Mouse (Mus musculus): ENCODE measurements around the gene Olfr1008. TPM values are rescaled to one million over a fixed set of nuclear protein-coding genes. Genes with fewer than 3 reads are reported as not detected.
"Not testable (repeated sequence)": the region's sequence is repeated elsewhere in the genome, so short reads cannot be mapped to it uniquely, and the experiment has no call there.

The Olfr1008 gene
- total and polyA plus RNA-seq, 3 experiments = not detected

DNA sequence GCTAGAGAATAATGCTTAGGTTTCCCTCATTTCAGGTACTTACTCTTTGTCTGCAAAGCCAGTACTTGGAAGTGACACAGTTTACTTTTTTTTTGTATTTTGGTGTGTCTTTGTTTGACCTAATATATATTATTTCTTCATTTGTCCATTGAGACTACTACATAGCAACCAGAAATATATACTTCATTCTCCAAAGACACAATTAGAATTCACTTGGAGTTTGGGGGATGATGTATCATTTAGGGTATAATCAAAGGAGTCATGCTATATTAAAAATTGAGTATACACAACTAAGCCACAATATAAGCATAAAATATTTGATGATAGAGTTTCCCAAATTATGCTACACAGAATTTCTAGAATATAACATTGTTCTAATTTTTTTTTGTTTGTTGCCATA is 10.6 kb upstream of the Olfr1008 start, which contains the start of gene Olfr1006:
Gene Olfr1006, minus strand, starts transcription at position 101 of the 400 bp plus-strand sequence.
- H3K36me3 ChIP-seq (ENCODE audit: control insufficient read depth in 1 of 2, insufficient read depth in 2 of 2, low read length in 2 of 2) = no peaks in the 10 kb centered on the region
- H3K27me3 ChIP-seq (ENCODE audit: control insufficient read depth in 1 of 2, insufficient read depth in 2 of 2, low read length in 2 of 2) = no peaks in the 10 kb centered on the region
- no peak within 1 kb of the TSS for H3K9ac ChIP-seq (ENCODE audit: control insufficient read depth, low read depth, low read length, poor library complexity, severe bottlenecking)
- no peak within 1 kb of the TSS for H3K4me3 ChIP-seq (ENCODE audit: control insufficient read depth in 1 of 2, insufficient read depth in 1 of 2, low read depth in 2 of 2, low read length in 2 of 2)
- H3K4me1 ChIP-seq (ENCODE audit: control insufficient read depth in 1 of 2, insufficient read depth in 2 of 2, low read length in 2 of 2) = no peaks in the 10 kb centered on the region
- no peaks in the 10 kb centered on the region for H3K9me3 ChIP-seq (replicated peaks; ENCODE audit: insufficient read depth, low read length)
- no peaks in the 10 kb centered on the region for H3K79me2 ChIP-seq (ENCODE audit: control insufficient read depth, insufficient read depth, low read length, poor library complexity)
- no peak for DNase-seq (ENCODE audit: low read depth, low spot score)
- H3K27ac ChIP-seq (ENCODE audit: control insufficient read depth, low read depth, low read length) = no peak within 1 kb of the TSS
- TF ChIP-seq MXI1 (IDR thresholded peaks at IDR 0.05; ENCODE audit: low read depth, low read length) (no peak), NRF1 (IDR thresholded peaks at IDR 0.05; ENCODE audit: insufficient read depth, low read depth, low read length, poor library complexity, severe bottlenecking) (no peak), HCFC1 (IDR thresholded peaks at IDR 0.05; ENCODE audit: low read depth, low read length) (no peak), USF1 (IDR thresholded peaks at IDR 0.05; ENCODE audit: low read depth, low read length) (no peak), MEF2A (IDR thresholded peaks at IDR 0.05; ENCODE audit: extremely low read depth, insufficient replicate concordance, low read depth, low read length, poor library complexity, severe bottlenecking) (no peak), ELF1 (IDR thresholded peaks at IDR 0.05; ENCODE audit: low read depth, low read length) (no peak), ZMIZ1 (IDR thresholded peaks at IDR 0.05; ENCODE audit: low read depth, low read length) (no peak), CTCF (IDR thresholded peaks at IDR 0.05 in 2 of 3, conservative IDR thresholded peaks at IDR 0.05 in 1 of 3; ENCODE audit: control insufficient read depth in 1 of 3, insufficient read depth in 1 of 3, low read depth in 2 of 3, low read length in 3 of 3, poor library complexity in 1 of 3, severe bottlenecking in 1 of 3) (no peak), GATA1 (IDR thresholded peaks at IDR 0.05; ENCODE audit: low read depth, low read length) (no peak), SMC3 (IDR thresholded peaks at IDR 0.05; ENCODE audit: low read depth, low read length) (no peak), CHD1 (IDR thresholded peaks at IDR 0.05; ENCODE audit: low read depth, low read length) (no peak), MAZ (IDR thresholded peaks at IDR 0.05; ENCODE audit: low read depth, low read length) (no peak), UBTF (IDR thresholded peaks at IDR 0.05; ENCODE audit: borderline replicate concordance, insufficient read depth, low read depth, low read length) (no peak), MYC (IDR thresholded peaks at IDR 0.05; ENCODE audit: low read depth, low read length) (no peak), CHD2 (IDR thresholded peaks at IDR 0.05; ENCODE audit: low read length) (no peak), KAT2A (conservative IDR thresholded peaks at IDR 0.05; ENCODE audit: low read depth, low read length) (no peak)

DNA sequence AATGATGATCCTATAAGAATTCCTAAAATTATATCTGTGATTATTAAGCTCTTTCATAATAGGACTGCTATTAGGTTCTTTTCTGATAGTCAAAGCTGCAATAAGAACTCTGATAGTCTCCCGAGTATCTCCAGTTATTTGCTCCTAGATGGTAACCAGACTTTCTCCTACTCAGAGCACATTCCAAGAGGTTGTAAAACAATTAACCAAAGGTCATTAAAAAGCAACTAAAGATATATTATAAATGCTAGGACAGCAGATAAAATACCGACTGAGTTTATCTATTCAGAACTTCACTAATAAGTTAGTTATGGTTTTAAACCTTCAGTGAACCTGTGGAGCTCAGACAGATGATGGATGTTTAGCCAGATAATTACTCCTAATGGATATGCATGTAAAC is 21.4 kb downstream of the Olfr1008 start:
- H3K79me2 ChIP-seq (ENCODE audit: control insufficient read depth, insufficient read depth, low read length, poor library complexity); H3K27me3 ChIP-seq (ENCODE audit: control insufficient read depth in 1 of 2, insufficient read depth in 2 of 2, low read length in 2 of 2); H3K4me1 ChIP-seq (ENCODE audit: control insufficient read depth in 1 of 2, insufficient read depth in 2 of 2, low read length in 2 of 2); DNase-seq (ENCODE audit: low read depth, low spot score); H3K9ac ChIP-seq (ENCODE audit: control insufficient read depth, low read depth, low read length, poor library complexity, severe bottlenecking); H3K4me3 ChIP-seq (ENCODE audit: control insufficient read depth in 1 of 2, insufficient read depth in 1 of 2, low read depth in 2 of 2, low read length in 2 of 2); H3K27ac ChIP-seq (ENCODE audit: control insufficient read depth, low read depth, low read length); H3K9me3 ChIP-seq (replicated peaks; ENCODE audit: insufficient read depth, low read length); H3K36me3 ChIP-seq (ENCODE audit: control insufficient read depth in 1 of 2, insufficient read depth in 2 of 2, low read length in 2 of 2): not testable (repeated sequence)
